Mouse (Mus musculus) neural tube, embryonic 14.5 days (tissue): ENCODE data around the gene Spen. TPM values are rescaled to one million over a fixed set of nuclear protein-coding genes. Genes with fewer than 3 reads are reported as not detected.

Experiments
- ATAC-seq: fragments of 200-750 bp; cut with Nextera tagmentation; 2 replicates; pipeline ENCODE4 v1.8.0; 2017; ENCODE audit warnings: low read depth, mild to moderate bottlenecking, moderate TSS enrichment, moderate library complexity
- H3K27ac ChIP-seq: fragments of 300-500 bp; sonication (generic); 2 replicates; pipeline ENCODE4 v1.5.1; 2014; ENCODE audit warnings: low read depth, mild to moderate bottlenecking, control low read depth, low read length, moderate library complexity, mixed read lengths
- H3K27me3 ChIP-seq: fragments of 300-500 bp; sonication (generic); 2 replicates; pipeline ENCODE4 v1.6.1; 2014; ENCODE audit warnings: low read length; ENCODE audit not compliant: control insufficient read depth, insufficient read depth
- H3K36me3 ChIP-seq: fragments of 300-500 bp; sonication (generic); 2 replicates; pipeline ENCODE4 v1.6.1; 2014; ENCODE audit warnings: low read length, mixed read lengths; ENCODE audit not compliant: control insufficient read depth, insufficient read depth
- H3K4me1 ChIP-seq: fragments of 300-500 bp; sonication (generic); 2 replicates; pipeline ENCODE4 v1.6.1; 2014; ENCODE audit warnings: low read length; ENCODE audit not compliant: control insufficient read depth, insufficient read depth
- H3K4me2 ChIP-seq: fragments of 300-500 bp; sonication (generic); 2 replicates; pipeline ENCODE4 v1.6.1; 2014; ENCODE audit warnings: mild to moderate bottlenecking, low read depth, low read length, control low read depth
- H3K4me3 ChIP-seq: fragments of 300-500 bp; sonication (generic); 2 replicates; pipeline ENCODE4 v1.5.1; 2014; ENCODE audit warnings: low read depth, low read length, control low read depth, mixed read lengths
- H3K9ac ChIP-seq: fragments of 300-500 bp; sonication (generic); replicated peaks from 2 replicates; pipeline ENCODE4 v1.6.1; 2014; ENCODE audit warnings: low read depth, mild to moderate bottlenecking, control low read depth, low read length, mixed read lengths
- H3K9me3 ChIP-seq: fragments of 300-500 bp; sonication (generic); 2 replicates; pipeline ENCODE4 v1.6.1; 2016; ENCODE audit warnings: low read length; ENCODE audit not compliant: control insufficient read depth
- WGBS: fragments of 180-500 bp; shearing (Covaris S2); extraction: QIAGEN DNeasy Blood & Tissue Kit; methylation state at CpG from one replicate; pipeline ENCODE4 v1.1.7; 2014; 5-methylcytosine and 5-hydroxymethylcytosine counted together
- polyA plus RNA-seq: library from polyadenylated mRNA; unstranded; fragments of >200 nt; fragmentation: Nextera tagmentation; extraction: Ambion mirVana; gene quantifications from 2 replicates; pipeline ENCODE4 v1.2.1, GENCODE M21; 2014

Spen gene
- polyA plus RNA-seq, 1 experiment from 2014 or later, result 23.9 TPM

DNA sequence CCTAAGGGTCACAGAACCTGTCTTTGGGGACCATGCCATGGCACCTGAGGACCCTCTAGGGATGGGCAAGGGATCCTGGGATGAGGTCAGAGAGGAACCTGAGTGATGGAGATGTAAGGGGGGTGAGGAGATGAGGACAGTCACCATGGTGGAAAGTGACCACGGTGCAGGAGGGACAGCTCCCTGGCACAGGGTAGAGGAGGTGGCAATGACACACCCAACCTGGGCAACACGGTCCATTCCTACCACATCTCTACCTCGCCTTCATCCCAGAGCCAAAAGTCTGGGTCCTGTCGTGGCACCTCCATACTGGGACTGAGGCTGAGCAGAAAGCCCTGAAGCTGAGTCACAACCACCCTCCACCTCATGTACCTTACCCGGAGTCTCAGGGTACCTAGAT, 115.6 kb downstream of the Spen start:
- no peak overlapping the region for H3K4me2 ChIP-seq
- no peak for ATAC-seq
- no peaks in the 10 kb centered on the region for H3K9me3 ChIP-seq
- H3K9ac ChIP-seq, result no peak overlapping the region
- H3K4me1 ChIP-seq, result 0 out of 2 replicates have a peak, but pooled peaks cover 2% of the 10 kb centered on the region
- 92% methylated on average over 5 of the region's 5 CpGs for WGBS
- H3K4me3 ChIP-seq, result no peak overlapping the region
- no peaks in the 10 kb centered on the region for H3K27me3 ChIP-seq
- H3K36me3 ChIP-seq, result no peaks in the 10 kb centered on the region
- H3K27ac ChIP-seq, result no peak overlapping the region

DNA sequence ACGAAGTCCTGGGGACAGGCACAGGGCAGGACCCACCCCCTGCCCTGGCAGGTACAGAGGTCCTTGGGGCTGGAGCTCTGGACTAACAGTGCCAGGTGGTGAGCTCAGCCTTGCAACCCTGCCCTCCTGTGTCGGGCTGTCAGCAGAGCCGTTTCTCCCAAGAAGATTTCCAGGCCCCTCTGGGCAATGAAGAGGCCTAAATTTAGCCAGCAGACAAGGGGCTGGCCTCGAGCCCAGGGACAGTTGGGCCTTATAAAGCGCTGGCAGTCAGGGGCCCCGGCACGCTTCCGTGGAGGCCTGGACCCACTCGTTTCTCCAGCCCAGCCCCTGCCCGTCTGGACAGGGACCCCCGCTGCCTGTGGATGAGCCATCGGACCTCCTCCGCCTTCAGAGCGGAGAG, 117.0 kb downstream of the Spen start:
- Histone ChIP-seq H3K36me3 (no peaks in the 10 kb centered on the region), H3K4me2 (no peak overlapping the region), H3K9me3 (no peaks in the 10 kb centered on the region), H3K27me3 (no peaks in the 10 kb centered on the region), H3K27ac (no peak overlapping the region), H3K9ac (no peak overlapping the region), H3K4me3 (no peak overlapping the region), H3K4me1 (0 out of 2 replicates have a peak, but pooled peaks cover 2% of the 10 kb centered on the region)
- WGBS, result 49% methylated on average over 14 of the region's 14 CpGs
- ATAC-seq, result no peak

DNA sequence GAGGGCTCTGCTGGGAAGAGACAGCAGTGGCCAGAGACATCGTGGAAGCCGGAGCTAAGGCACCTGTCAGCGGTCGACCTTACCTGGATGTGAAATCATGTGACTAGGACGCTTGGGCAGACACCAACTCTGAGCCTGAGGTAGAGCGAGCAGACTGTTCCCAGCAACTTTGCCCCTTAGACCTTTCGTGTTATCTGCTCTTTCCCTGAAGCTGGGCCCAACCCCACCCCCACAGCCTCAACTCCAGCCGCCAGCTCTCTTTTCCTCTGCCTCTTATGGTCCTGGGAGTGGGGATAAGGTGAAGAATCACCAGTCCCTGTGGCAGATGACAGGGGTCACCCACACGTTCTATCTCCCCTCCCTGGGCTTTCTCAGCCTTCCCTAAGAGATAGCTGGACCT, 117.5 kb downstream of the Spen start:
- Histone ChIP-seq H3K4me1 (0 out of 2 replicates have a peak, but pooled peaks cover 2% of the 10 kb centered on the region), H3K27ac (no peak overlapping the region), H3K4me3 (no peak overlapping the region), H3K4me2 (no peak overlapping the region), H3K9ac (no peak overlapping the region), H3K9me3 (no peaks in the 10 kb centered on the region), H3K27me3 (no peaks in the 10 kb centered on the region), H3K36me3 (no peaks in the 10 kb centered on the region)
- WGBS, result 58% methylated on average over 9 of the region's 9 CpGs
- ATAC-seq, result no peak

DNA sequence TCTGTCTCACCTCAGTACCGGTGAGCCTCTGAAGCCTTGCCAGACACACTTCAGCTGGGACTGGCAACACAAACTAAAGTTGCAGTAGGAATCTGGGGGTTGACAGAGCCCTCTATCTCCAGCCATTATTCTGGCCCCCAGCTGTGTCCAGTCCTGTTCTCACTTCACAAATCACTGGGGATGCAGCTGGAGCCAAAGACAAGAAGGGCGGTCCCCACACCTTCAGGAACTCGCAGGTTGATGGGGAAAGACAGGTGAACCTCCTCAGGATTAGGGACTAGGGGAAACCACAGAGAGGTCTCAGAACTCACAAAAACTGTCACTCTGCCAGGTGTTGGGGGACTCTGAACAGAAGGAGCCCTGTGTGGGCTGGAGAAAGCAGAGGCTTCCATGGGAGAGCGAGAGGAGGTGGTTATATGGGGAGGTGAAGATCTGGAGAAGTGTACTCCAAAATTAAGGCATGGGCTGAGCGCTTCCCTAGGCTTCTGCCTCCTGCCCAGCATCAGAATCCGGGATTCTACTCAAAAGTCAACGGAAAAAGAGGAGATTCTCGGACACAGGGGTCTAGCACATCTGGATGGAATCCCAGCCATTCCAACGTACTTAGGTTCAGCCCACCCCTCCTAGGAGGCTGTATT, 118.1 kb downstream of the Spen start, which contains the start of gene Hspb7:
Hspb7 (plus strand) TSS at position 588 of the 638 bp plus-strand sequence.
- H3K27ac ChIP-seq, result no peak within 1 kb of the TSS
- no peaks in the 10 kb centered on the region for H3K36me3 ChIP-seq
- H3K4me3 ChIP-seq, result no peak within 1 kb of the TSS
- 56% methylated on average over 9 of the region's 9 CpGs for WGBS
- H3K4me2 ChIP-seq, result no peak within 1 kb of the TSS
- H3K9ac ChIP-seq, result no peak within 1 kb of the TSS
- no peak for ATAC-seq
- H3K4me1 ChIP-seq, result 0 out of 2 replicates have a peak, but pooled peaks cover under 1% of the 10 kb centered on the region
- no peaks in the 10 kb centered on the region for H3K27me3 ChIP-seq
- no peaks in the 10 kb centered on the region for H3K9me3 ChIP-seq

DNA sequence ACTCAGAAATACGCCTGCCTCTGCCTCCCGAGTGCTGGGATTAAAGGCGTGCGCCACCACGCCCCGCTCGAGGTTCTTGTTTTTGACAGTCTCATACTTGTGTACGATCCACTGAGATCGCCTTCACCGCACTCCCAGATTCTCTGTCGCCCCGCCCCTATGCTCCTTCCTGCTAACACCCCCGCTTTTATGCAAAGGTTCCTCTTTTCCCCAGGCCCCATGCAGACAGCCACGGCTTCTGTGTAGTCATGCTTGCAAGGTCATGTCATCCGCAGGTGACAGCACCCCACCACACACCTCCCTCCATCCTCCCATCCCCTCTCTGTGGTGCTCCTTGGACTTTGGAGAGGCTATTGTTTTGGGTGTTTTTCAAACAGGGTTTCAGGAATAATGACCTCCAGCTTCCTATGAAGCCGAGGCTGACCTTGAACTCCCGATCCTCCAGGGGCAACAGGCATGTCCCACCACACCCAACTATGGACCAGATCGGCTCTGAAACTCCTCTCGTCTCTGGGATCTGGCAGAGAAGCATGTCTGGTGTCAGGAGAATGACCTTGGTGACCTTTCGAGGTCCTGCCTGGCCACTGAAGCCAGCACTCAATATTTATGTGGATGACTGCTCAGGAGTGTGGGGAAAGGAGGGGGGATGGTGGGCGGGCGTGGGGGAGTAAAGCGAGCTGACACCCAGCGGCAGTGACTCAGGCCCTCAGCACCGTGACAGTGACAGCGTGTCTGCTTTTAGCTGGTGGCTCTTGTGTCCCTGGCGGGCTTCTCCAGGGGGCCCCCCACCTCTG, 118.8 kb downstream of the Spen start:
- 70% methylated on average over 27 of the region's 27 CpGs for WGBS

More for the DNA sequence above, 118.8 kb downstream of the Spen start:
- Histone ChIP-seq H3K4me1 (no peaks in the 10 kb centered on the region), H3K27ac (no peak overlapping the region), H3K9ac (no peak overlapping the region), H3K4me3 (no peak overlapping the region), H3K4me2 (no peak overlapping the region), H3K36me3 (no peaks in the 10 kb centered on the region), H3K27me3 (no peaks in the 10 kb centered on the region), H3K9me3 (no peaks in the 10 kb centered on the region)
- ATAC-seq, result no peak

Other genes with a start within 250 kb of the Spen start
- gene Epha2, start 237.4 kb downstream of the Spen start, polyA plus RNA-seq, result 0.21 and 0.52 TPM in 2 replicates
- 28.8 and 47.7 TPM in 2 replicates for gene Fam131c, start 170.4 kb downstream of the Spen start, polyA plus RNA-seq
- gene Clcnka, start 139.9 kb downstream of the Spen start, polyA plus RNA-seq, result 0.33 TPM in 1 of 2 replicates, not detected in the other
- not detected in 2 replicates for gene Clcnkb, start 122.6 kb downstream of the Spen start, polyA plus RNA-seq
- gene Hspb7, start 117.8 kb downstream of the Spen start, polyA plus RNA-seq, result 0.12 TPM in 1 of 2 replicates, not detected in the other
- 0.39 TPM in 1 of 2 replicates, not detected in the other for gene Srarp, start 102.5 kb downstream of the Spen start, polyA plus RNA-seq
- gene Zbtb17, start 93.9 kb downstream of the Spen start, polyA plus RNA-seq, result 32.2 and 36.6 TPM in 2 replicates
- gene Fblim1, start 67.5 kb upstream of the Spen start, polyA plus RNA-seq, result 29.1 and 32.9 TPM in 2 replicates
- gene Tmem82, start 80.0 kb upstream of the Spen start, polyA plus RNA-seq, result 0.12 and 0.26 TPM in 2 replicates
- not detected in 2 replicates for gene Slc25a34, start 85.2 kb upstream of the Spen start, polyA plus RNA-seq
- gene Plekhm2, start 126.3 kb upstream of the Spen start, polyA plus RNA-seq, result 5.3 and 6.5 TPM in 2 replicates
- gene Rsc1a1, start 147.0 kb upstream of the Spen start, polyA plus RNA-seq, result 0.82 and 0.83 TPM in 2 replicates
- 11.5 and 15.2 TPM in 2 replicates for gene Ddi2, start 184.8 kb upstream of the Spen start, polyA plus RNA-seq
- not detected in 2 replicates for gene Agmat, start 208.1 kb upstream of the Spen start, polyA plus RNA-seq